Mouse (Mus musculus): Measurements from ENCODE around the gene Arl10. TPM values are rescaled to one million over a fixed set of nuclear protein-coding genes. Genes with fewer than 3 reads are reported as not detected.

The Arl10 gene
- total and polyA plus RNA-seq, 3 experiments, result 6.2 to 8.9 (median 6.8) TPM

- Histone ChIP-seq H3K27ac (no peak overlapping the region), H3K4me1 (ENCODE audit: control insufficient read depth, insufficient read depth, low read length) (peaks cover 7% of the 10 kb centered on the region), H3K27me3 (ENCODE audit: control insufficient read depth, insufficient read depth, low read length) (no peaks in the 10 kb centered on the region), H3K79me2 (replicated peaks; ENCODE audit: control insufficient read depth, insufficient read depth, low read length) (no peaks in the 10 kb centered on the region; the same call in 1 of the 2 replicates), H3K36me3 (ENCODE audit: control insufficient read depth, insufficient read depth, low read length) (no peaks in the 10 kb centered on the region), H3K4me3 (no peak overlapping the region), H3K9ac (ENCODE audit: low read depth, low read length) (no peak overlapping the region)
- TF ChIP-seq POLR2A (IDR thresholded peaks at IDR 0.05; ENCODE audit: insufficient read depth, low read depth, low read length) (no peak), CTCF (IDR thresholded peaks at IDR 0.05) (no peak), EP300 (IDR thresholded peaks at IDR 0.05; ENCODE audit: insufficient read depth, low read depth, low read length) (no peak)
- intact Hi-C loops (cut with DNase I), result no loop called here
- peak in 1 of 2 experiments; percentile 52 for DNase-seq
- WGBS, result 48% methylated on average over 8 of the region's 8 CpGs
These were observed 21.4 kb downstream of the Arl10 start for GRCm38 (mm10) chr13:54596107-54596690.

- H3K4me3 ChIP-seq, result no peak overlapping the region
- peaks cover 6% of the 10 kb centered on the region for H3K4me1 ChIP-seq (ENCODE audit: control insufficient read depth, insufficient read depth, low read length)
- no peak overlapping the region for H3K9ac ChIP-seq (ENCODE audit: low read depth, low read length)
- no peak for TF ChIP-seq CTCF (IDR thresholded peaks at IDR 0.05)
- no peak for TF ChIP-seq EP300 (IDR thresholded peaks at IDR 0.05; ENCODE audit: insufficient read depth, low read depth, low read length)
- no peak for TF ChIP-seq POLR2A (IDR thresholded peaks at IDR 0.05; ENCODE audit: insufficient read depth, low read depth, low read length)
- H3K79me2 ChIP-seq (replicated peaks; ENCODE audit: control insufficient read depth, insufficient read depth, low read length), result no peaks in the 10 kb centered on the region; the same call in 1 of the 2 replicates
- H3K27ac ChIP-seq, result no peak overlapping the region
- intact Hi-C loops (cut with DNase I), result no loop called here
- no peaks in the 10 kb centered on the region for H3K36me3 ChIP-seq (ENCODE audit: control insufficient read depth, insufficient read depth, low read length)
- 53% methylated on average over 5 of the region's 5 CpGs for WGBS
- H3K27me3 ChIP-seq (ENCODE audit: control insufficient read depth, insufficient read depth, low read length), result no peaks in the 10 kb centered on the region
- DNase-seq, result no peak
These were observed 22.1 kb downstream of the Arl10 start for GRCm38 (mm10) chr13:54596870-54597269.

- Histone ChIP-seq H3K27ac (no peak overlapping the region), H3K36me3 (ENCODE audit: control insufficient read depth, insufficient read depth, low read length) (no peaks in the 10 kb centered on the region), H3K9ac (ENCODE audit: low read depth, low read length) (no peak overlapping the region), H3K27me3 (ENCODE audit: control insufficient read depth, insufficient read depth, low read length) (no peaks in the 10 kb centered on the region), H3K4me1 (ENCODE audit: control insufficient read depth, insufficient read depth, low read length) (peaks cover 8% of the 10 kb centered on the region), H3K4me3 (no peak overlapping the region), H3K79me2 (replicated peaks; ENCODE audit: control insufficient read depth, insufficient read depth, low read length) (peaks cover 2% of the 10 kb centered on the region; the same call in 1 of the 2 replicates)
- 89% methylated on average over 12 of the region's 12 CpGs for WGBS
- DNase-seq, result no peak
- TF ChIP-seq POLR2A (IDR thresholded peaks at IDR 0.05; ENCODE audit: insufficient read depth, low read depth, low read length), result no peak
- TF ChIP-seq EP300 (IDR thresholded peaks at IDR 0.05; ENCODE audit: insufficient read depth, low read depth, low read length), result no peak
- TF ChIP-seq CTCF (IDR thresholded peaks at IDR 0.05), result no peak
- intact Hi-C loops (cut with DNase I), result no loop called here
These were observed 23.9 kb downstream of the Arl10 start for GRCm38 (mm10) chr13:54598622-54599143.

- no peak for DNase-seq
- Histone ChIP-seq H3K36me3 (ENCODE audit: control insufficient read depth, insufficient read depth, low read length) (peaks cover 6% of the 10 kb centered on the region), H3K79me2 (replicated peaks; ENCODE audit: control insufficient read depth, insufficient read depth, low read length) (peaks cover 2% of the 10 kb centered on the region; the same call in 1 of the 2 replicates), H3K27me3 (ENCODE audit: control insufficient read depth, insufficient read depth, low read length) (no peaks in the 10 kb centered on the region), H3K4me1 (ENCODE audit: control insufficient read depth, insufficient read depth, low read length) (peaks cover 12% of the 10 kb centered on the region), H3K9ac (ENCODE audit: low read depth, low read length) (no peak overlapping the region), H3K4me3 (no peak overlapping the region), H3K27ac (no peak overlapping the region)
- TF ChIP-seq EP300 (IDR thresholded peaks at IDR 0.05; ENCODE audit: insufficient read depth, low read depth, low read length) (no peak), CTCF (IDR thresholded peaks at IDR 0.05) (no peak), POLR2A (IDR thresholded peaks at IDR 0.05; ENCODE audit: insufficient read depth, low read depth, low read length) (no peak)
- 74% methylated on average over 3 of the region's 3 CpGs for WGBS
- intact Hi-C loops (cut with DNase I), result no loop called here
These were observed 27.9 kb downstream of the Arl10 start for GRCm38 (mm10) chr13:54602639-54603111.

GRCm38 (mm10) chr13:54603501-54603900 is 28.7 kb downstream of the Arl10 start:
- no peak for DNase-seq
- TF ChIP-seq CTCF (IDR thresholded peaks at IDR 0.05) (no peak), EP300 (IDR thresholded peaks at IDR 0.05; ENCODE audit: insufficient read depth, low read depth, low read length) (no peak), POLR2A (IDR thresholded peaks at IDR 0.05; ENCODE audit: insufficient read depth, low read depth, low read length) (no peak)
- intact Hi-C loops (cut with DNase I), result no loop called here

GRCm38 (mm10) chr13:54604221-54604620 is 29.4 kb downstream of the Arl10 start:
- H3K4me1 ChIP-seq (ENCODE audit: control insufficient read depth, insufficient read depth, low read length), result peaks cover 11% of the 10 kb centered on the region
- no peaks in the 10 kb centered on the region for H3K27me3 ChIP-seq (ENCODE audit: control insufficient read depth, insufficient read depth, low read length)
- peaks cover 6% of the 10 kb centered on the region for H3K36me3 ChIP-seq (ENCODE audit: control insufficient read depth, insufficient read depth, low read length)
- H3K9ac ChIP-seq (ENCODE audit: low read depth, low read length), result no peak overlapping the region
- TF ChIP-seq CTCF (IDR thresholded peaks at IDR 0.05) (no peak), EP300 (IDR thresholded peaks at IDR 0.05; ENCODE audit: insufficient read depth, low read depth, low read length) (no peak), POLR2A (IDR thresholded peaks at IDR 0.05; ENCODE audit: insufficient read depth, low read depth, low read length) (no peak)
- intact Hi-C loops (cut with DNase I), result no loop called here
- no peak for DNase-seq
- peak overlapping the region; percentile 86; the same call in 1 of the 2 replicates for H3K27ac ChIP-seq
- 77% methylated on average over 4 of the region's 4 CpGs for WGBS
- H3K79me2 ChIP-seq (replicated peaks; ENCODE audit: control insufficient read depth, insufficient read depth, low read length), result peaks cover 2% of the 10 kb centered on the region; the same call in 1 of the 2 replicates
- no peak overlapping the region for H3K4me3 ChIP-seq

More at GRCm38 (mm10) chr13:54603501-54603900, 28.7 kb downstream of the Arl10 start:
- Histone ChIP-seq H3K9ac (ENCODE audit: low read depth, low read length) (no peak overlapping the region), H3K79me2 (replicated peaks; ENCODE audit: control insufficient read depth, insufficient read depth, low read length) (peaks cover 2% of the 10 kb centered on the region; the same call in 1 of the 2 replicates), H3K4me1 (ENCODE audit: control insufficient read depth, insufficient read depth, low read length) (peaks cover 11% of the 10 kb centered on the region), H3K4me3 (no peak overlapping the region), H3K27me3 (ENCODE audit: control insufficient read depth, insufficient read depth, low read length) (no peaks in the 10 kb centered on the region), H3K36me3 (ENCODE audit: control insufficient read depth, insufficient read depth, low read length) (peaks cover 6% of the 10 kb centered on the region), H3K27ac (no peak overlapping the region; the same call in 1 of the 2 replicates)

All from heart, adult 2 months (tissue).